Mouse (Mus musculus): ENCODE data around the gene Rfx2.

The Rfx2 gene

GRCm38 (mm10) chr17:56831111-56831816, 451 bp upstream of the Rfx2 start:
- peak; percentile 100 for DNase-seq

GRCm38 (mm10) chr17:56829795-56830194, 1.0 kb downstream of the Rfx2 start:
- peak; percentile 43 for DNase-seq

GRCm38 (mm10) chr17:56829171-56829570, 1.6 kb downstream of the Rfx2 start:
- no peak for DNase-seq

GRCm38 (mm10) chr17:56826718-56827117, 4.1 kb downstream of the Rfx2 start:
- no peak for DNase-seq

- DNase-seq: no peak
Measured at GRCm38 (mm10) chr17:56823352-56823751, 7.5 kb downstream of the Rfx2 start.

GRCm38 (mm10) chr17:56822380-56822779, 8.4 kb downstream of the Rfx2 start:
- no peak for DNase-seq

GRCm38 (mm10) chr17:56819694-56820111, 11.1 kb downstream of the Rfx2 start:
- DNase-seq: peak; percentile 62

GRCm38 (mm10) chr17:56819032-56819545, 11.7 kb downstream of the Rfx2 start:
- no peak for DNase-seq

GRCm38 (mm10) chr17:56818067-56818636, 12.7 kb downstream of the Rfx2 start:
- DNase-seq: peak; percentile 41

- no peak for DNase-seq
Measured at GRCm38 (mm10) chr17:56815057-56815345, 15.8 kb downstream of the Rfx2 start.

GRCm38 (mm10) chr17:56814316-56815056, 16.3 kb downstream of the Rfx2 start:
- DNase-seq: peak; percentile 33

- DNase-seq: peak; percentile 44
Measured at GRCm38 (mm10) chr17:56810245-56810644, 20.6 kb downstream of the Rfx2 start.

- peak; percentile 75 for DNase-seq
Measured at GRCm38 (mm10) chr17:56808518-56808917, 22.3 kb downstream of the Rfx2 start.

GRCm38 (mm10) chr17:56805784-56806183, 25.0 kb downstream of the Rfx2 start:
- DNase-seq: no peak

GRCm38 (mm10) chr17:56804952-56805351, 25.9 kb downstream of the Rfx2 start:
- DNase-seq: no peak

- DNase-seq: no peak
Measured at GRCm38 (mm10) chr17:56802065-56802464, 28.7 kb downstream of the Rfx2 start.

GRCm38 (mm10) chr17:56799276-56799675, 31.5 kb downstream of the Rfx2 start:
- no peak for DNase-seq

- DNase-seq: no peak
Measured at GRCm38 (mm10) chr17:56793614-56794319, 37.0 kb downstream of the Rfx2 start.

- DNase-seq: no peak
Measured at GRCm38 (mm10) chr17:56792588-56792987, 38.2 kb downstream of the Rfx2 start.

GRCm38 (mm10) chr17:56789286-56789685, 41.5 kb downstream of the Rfx2 start:
- DNase-seq: no peak

GRCm38 (mm10) chr17:56788886-56789285, 41.9 kb downstream of the Rfx2 start:
- DNase-seq: no peak

- DNase-seq: no peak
Measured at GRCm38 (mm10) chr17:56780291-56780978, 50.4 kb downstream of the Rfx2 start.
